Mouse (Mus musculus) midbrain, embryonic 10.5 days (tissue): ENCODE data around the gene Lypd3. TPM values are rescaled to one million over a fixed set of nuclear protein-coding genes. Genes with fewer than 3 reads are reported as not detected.

Source experiments
- DNase-seq: peaks from one replicate; pipeline ENCODE4 v3.0.0-alpha.2; 2017; ENCODE audit warnings: low spot score
- H3K27ac ChIP-seq: fragments of 300-500 bp; sonication (generic); replicated peaks from 2 replicates; pipeline ENCODE4 v1.5.1; 2016; ENCODE audit warnings: mild to moderate bottlenecking
- H3K27me3 ChIP-seq: fragments of 300-500 bp; sonication (generic); 2 replicates; pipeline ENCODE4 v1.6.1; 2016; ENCODE audit warnings: low read depth, mild to moderate bottlenecking; ENCODE audit not compliant: poor library complexity, severe bottlenecking
- H3K36me3 ChIP-seq: fragments of 300-500 bp; sonication (generic); 2 replicates; pipeline ENCODE4 v1.6.1; 2016; ENCODE audit warnings: mild to moderate bottlenecking, moderate library complexity
- H3K4me1 ChIP-seq: fragments of 300-500 bp; sonication (generic); 2 replicates; pipeline ENCODE4 v1.6.1; 2016
- H3K4me3 ChIP-seq: fragments of 300-500 bp; sonication (generic); 2 replicates; pipeline ENCODE4 v1.5.1; 2016; ENCODE audit warnings: mild to moderate bottlenecking, moderate library complexity
- H3K9me3 ChIP-seq: fragments of 300-500 bp; sonication (generic); replicated peaks from 2 replicates; pipeline ENCODE4 v1.6.1; 2016; ENCODE audit warnings: mild to moderate bottlenecking
- WGBS: fragments of 180-500 bp; shearing (Covaris S2); methylation state at CpG from one replicate; pipeline ENCODE4 v1.1.7; 2016; 5-methylcytosine and 5-hydroxymethylcytosine counted together
- polyA plus RNA-seq: library from polyadenylated mRNA; unstranded; fragments of >200 nt; fragmentation: Nextera tagmentation; extraction: Ambion mirVana; gene quantifications from 2 replicates; pipeline ENCODE4 v1.2.1, GENCODE M21; 2016

Gene Lypd3
- polyA plus RNA-seq, 1 experiment from 2014 or later, result 0.32 TPM

GRCm38 (mm10) chr7:24619671-24620397 is 16.5 kb upstream of the Lypd3 start:
- H3K4me1 ChIP-seq, result no peaks in the 10 kb centered on the region
- DNase-seq, result no peak
- peaks cover 17% of the 10 kb centered on the region for H3K27me3 ChIP-seq
- H3K36me3 ChIP-seq, result no peaks in the 10 kb centered on the region
- 54% methylated on average over 13 of the region's 13 CpGs for WGBS
- no peak overlapping the region for H3K27ac ChIP-seq
- H3K4me3 ChIP-seq, result no peak overlapping the region
- H3K9me3 ChIP-seq, result peaks cover 8% of the 10 kb centered on the region

- DNase-seq, result no peak
- 84% methylated on average over 3 of the region's 3 CpGs for WGBS
- Histone ChIP-seq H3K4me1 (peaks cover 3% of the 10 kb centered on the region; the same call in 1 of the 2 replicates), H3K36me3 (no peaks in the 10 kb centered on the region), H3K27me3 (peaks cover 19% of the 10 kb centered on the region), H3K27ac (no peak overlapping the region), H3K9me3 (peaks cover 8% of the 10 kb centered on the region), H3K4me3 (no peak overlapping the region)
These were observed 15.2 kb upstream of the Lypd3 start for GRCm38 (mm10) chr7:24621193-24621592.

- Histone ChIP-seq H3K36me3 (no peaks in the 10 kb centered on the region), H3K27ac (no peak overlapping the region), H3K4me1 (peaks cover 6% of the 10 kb centered on the region; the same call in 1 of the 2 replicates), H3K9me3 (peaks cover 8% of the 10 kb centered on the region), H3K27me3 (peaks cover 36% of the 10 kb centered on the region), H3K4me3 (no peak overlapping the region)
- DNase-seq, result no peak
- WGBS, result 81% methylated on average over 6 of the region's 6 CpGs
These were observed 13.4 kb upstream of the Lypd3 start for GRCm38 (mm10) chr7:24622967-24623366.

GRCm38 (mm10) chr7:24628685-24629610 is 7.4 kb upstream of the Lypd3 start:
- 8% methylated on average over 32 of the region's 33 CpGs for WGBS
- peaks cover 18% of the 10 kb centered on the region for H3K4me1 ChIP-seq
- DNase-seq, result peak; percentile 88
- peaks cover 30% of the 10 kb centered on the region for H3K27me3 ChIP-seq
- H3K9me3 ChIP-seq, result no peaks in the 10 kb centered on the region
- H3K27ac ChIP-seq, result peak overlapping the region; percentile 75
- H3K4me3 ChIP-seq, result peak overlapping the region; percentile 51
- no peaks in the 10 kb centered on the region for H3K36me3 ChIP-seq

- Histone ChIP-seq H3K4me3 (no peak overlapping the region), H3K27ac (no peak overlapping the region), H3K9me3 (no peaks in the 10 kb centered on the region), H3K27me3 (peaks cover 36% of the 10 kb centered on the region), H3K36me3 (no peaks in the 10 kb centered on the region), H3K4me1 (peaks cover 18% of the 10 kb centered on the region)
- DNase-seq, result no peak
- WGBS, result 74% methylated on average over 4 of the region's 4 CpGs
These were observed 6.7 kb upstream of the Lypd3 start for GRCm38 (mm10) chr7:24629672-24630071.

- WGBS, result 75% methylated on average over 10 of the region's 10 CpGs
- Histone ChIP-seq H3K27ac (no peak overlapping the region), H3K4me3 (no peak overlapping the region), H3K4me1 (peaks cover 18% of the 10 kb centered on the region), H3K27me3 (peaks cover 39% of the 10 kb centered on the region), H3K36me3 (no peaks in the 10 kb centered on the region), H3K9me3 (no peaks in the 10 kb centered on the region)
- DNase-seq, result no peak
These were observed 6.1 kb upstream of the Lypd3 start for GRCm38 (mm10) chr7:24630116-24630880.

GRCm38 (mm10) chr7:24637046-24637445 is 696 bp downstream of the Lypd3 start:
- H3K4me1 ChIP-seq, result peaks cover 28% of the 10 kb centered on the region
- no peaks in the 10 kb centered on the region for H3K36me3 ChIP-seq
- DNase-seq, result no peak
- H3K4me3 ChIP-seq, result peak overlapping the region; percentile 52
- peaks cover 79% of the 10 kb centered on the region for H3K27me3 ChIP-seq
- H3K9me3 ChIP-seq, result no peaks in the 10 kb centered on the region
- no peak overlapping the region for H3K27ac ChIP-seq
- WGBS, result 1% methylated on average over 18 of the region's 18 CpGs

- H3K4me3 ChIP-seq, result peak overlapping the region; percentile 52
- WGBS, result 3% methylated on average over 35 of the region's 35 CpGs
- peaks cover 28% of the 10 kb centered on the region for H3K4me1 ChIP-seq
- no peaks in the 10 kb centered on the region for H3K36me3 ChIP-seq
- DNase-seq, result no peak
- H3K9me3 ChIP-seq, result no peaks in the 10 kb centered on the region
- peaks cover 80% of the 10 kb centered on the region for H3K27me3 ChIP-seq
- no peak overlapping the region for H3K27ac ChIP-seq
These were observed 1.9 kb downstream of the Lypd3 start for GRCm38 (mm10) chr7:24638026-24638856.

GRCm38 (mm10) chr7:24640450-24640849 is 4.1 kb downstream of the Lypd3 start:
- Histone ChIP-seq H3K4me3 (no peak overlapping the region), H3K27me3 (peaks cover 67% of the 10 kb centered on the region), H3K27ac (no peak overlapping the region), H3K9me3 (no peaks in the 10 kb centered on the region), H3K4me1 (peaks cover 28% of the 10 kb centered on the region), H3K36me3 (no peaks in the 10 kb centered on the region)
- no peak for DNase-seq
- WGBS, result 64% methylated on average over 13 of the region's 13 CpGs

GRCm38 (mm10) chr7:24642491-24642890 is 6.1 kb downstream of the Lypd3 start:
- Histone ChIP-seq H3K36me3 (no peaks in the 10 kb centered on the region), H3K9me3 (no peaks in the 10 kb centered on the region), H3K4me1 (peaks cover 15% of the 10 kb centered on the region), H3K27ac (no peak overlapping the region), H3K4me3 (no peak overlapping the region), H3K27me3 (peaks cover 47% of the 10 kb centered on the region)
- 6% methylated on average over 9 of the region's 9 CpGs for WGBS
- peak; percentile 63 for DNase-seq

GRCm38 (mm10) chr7:24644492-24644891 is 8.1 kb downstream of the Lypd3 start:
- Histone ChIP-seq H3K27me3 (peaks cover 27% of the 10 kb centered on the region), H3K9me3 (no peaks in the 10 kb centered on the region), H3K4me1 (no peaks in the 10 kb centered on the region; the same call in 1 of the 2 replicates), H3K27ac (no peak overlapping the region), H3K36me3 (no peaks in the 10 kb centered on the region), H3K4me3 (no peak overlapping the region)
- DNase-seq, result no peak
- 83% methylated on average over 6 of the region's 6 CpGs for WGBS

- Histone ChIP-seq H3K27me3 (peaks cover 22% of the 10 kb centered on the region), H3K4me3 (no peak overlapping the region), H3K9me3 (no peaks in the 10 kb centered on the region), H3K27ac (no peak overlapping the region), H3K4me1 (no peaks in the 10 kb centered on the region; the same call in 1 of the 2 replicates), H3K36me3 (no peaks in the 10 kb centered on the region)
- no peak for DNase-seq
- 80% methylated on average over 7 of the region's 7 CpGs for WGBS
These were observed 8.6 kb downstream of the Lypd3 start for GRCm38 (mm10) chr7:24644996-24645395.
